Mouse (Mus musculus) liver, embryonic 14 days (tissue): ENCODE results near the gene Gm21985. TPM values are rescaled to one million over a fixed set of nuclear protein-coding genes. Genes with fewer than 3 reads are reported as not detected.

Source experiments
- polyA plus RNA-seq: library from polyadenylated mRNA; depleted of rRNA; stranded (reverse); fragments of >200 nt; gene quantifications from 2 replicates; pipeline ENCODE4 v1.2.3, GENCODE M21; 2012; rRNA removed

Gm21985 gene
- polyA plus RNA-seq = 0.01 TPM in 1 of 2 replicates, not detected in the other

DNA sequence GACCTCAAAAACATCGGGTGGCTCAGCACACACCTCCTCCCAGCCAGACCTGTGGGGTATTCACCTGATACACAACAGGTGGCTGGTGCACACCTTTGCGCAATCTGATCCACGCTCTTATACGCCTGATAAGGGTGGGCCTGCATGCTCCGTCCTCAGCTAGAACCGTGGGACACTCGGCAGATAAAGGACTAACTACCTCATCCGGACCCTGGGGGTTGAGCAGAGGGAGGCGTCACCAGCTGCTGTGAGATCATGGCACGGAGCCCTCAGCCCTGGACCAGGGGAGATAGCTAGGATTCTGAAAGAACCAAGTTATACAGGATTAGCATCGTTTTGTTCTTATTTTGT is at the start of gene Gm21985:
Gene Gm21985 (plus strand): TSS at position 73 of the 351 bp plus-strand sequence.

DNA sequence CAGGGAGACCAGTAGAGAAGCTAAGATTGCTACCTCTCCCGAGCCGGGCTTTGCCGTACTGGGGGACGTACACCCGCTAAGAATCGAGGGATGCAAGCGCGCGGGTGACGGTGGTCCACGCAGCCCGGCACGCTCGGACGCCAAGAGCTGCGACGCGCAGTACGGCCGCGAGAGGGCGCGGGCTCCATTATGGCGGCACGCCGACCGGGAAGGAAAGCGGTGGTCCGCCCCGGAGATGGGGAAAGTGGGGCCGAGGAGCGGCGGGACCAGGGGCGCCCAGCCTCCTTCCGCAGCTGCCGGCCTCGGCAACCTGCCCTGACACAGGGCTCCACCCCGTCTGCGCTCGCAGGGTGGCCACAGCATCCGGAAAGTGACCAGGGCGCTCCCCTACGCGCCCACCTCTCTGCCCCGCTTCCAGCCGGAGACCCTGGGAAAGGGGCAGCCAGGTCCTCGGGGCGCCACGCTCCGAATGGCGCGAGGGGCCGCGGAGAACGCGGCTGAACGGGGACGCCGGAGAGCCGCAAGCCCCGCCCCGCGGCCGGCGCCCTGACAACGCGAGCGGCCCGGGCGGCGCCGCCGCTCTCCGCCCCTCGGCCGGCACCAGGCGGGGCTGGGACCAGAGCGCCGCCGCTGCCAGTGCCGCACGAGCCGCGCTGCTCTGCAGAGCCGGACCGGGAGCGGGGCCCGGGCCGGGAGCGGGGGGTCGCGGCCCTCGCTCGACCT is 26.7 kb upstream of the Gm21985 start, which contains the start of gene Lpcat4:
Gene Lpcat4 (plus strand): TSS at position 257 of the 723 bp plus-strand sequence.

DNA sequence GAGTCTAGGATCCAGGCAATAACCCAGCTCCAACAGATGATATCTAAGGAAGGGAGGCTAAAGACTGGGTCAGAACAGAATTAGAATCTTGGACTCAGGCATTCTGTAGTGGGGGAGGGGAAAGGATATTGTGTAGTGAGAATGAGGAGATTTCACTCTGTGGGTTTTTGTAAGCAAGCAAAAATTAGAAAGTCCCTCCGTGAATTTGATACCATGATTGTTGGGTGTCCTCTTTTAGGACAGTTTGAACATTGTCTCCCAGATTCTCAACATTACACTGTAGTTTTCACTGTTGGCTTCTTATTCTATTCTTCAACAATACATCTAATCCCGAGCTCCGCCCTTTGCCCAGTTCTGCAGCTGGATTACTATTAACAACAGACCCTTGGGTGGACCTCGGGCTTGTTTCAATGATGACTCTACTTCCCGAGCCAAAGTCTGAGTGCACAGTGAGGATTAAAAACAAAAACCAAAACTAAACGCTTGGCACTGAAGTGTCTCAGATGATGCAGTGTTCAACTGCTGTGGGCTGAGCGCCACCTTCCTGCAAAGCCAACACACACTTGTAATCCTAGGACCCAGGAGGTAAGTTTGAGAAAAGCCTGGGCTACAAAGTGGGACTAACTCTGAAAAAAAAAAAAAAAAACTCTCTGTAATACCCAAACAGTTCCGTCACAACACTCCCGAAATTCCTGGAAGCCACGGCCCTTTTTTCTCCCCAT is 6.7 kb upstream of the Gm21985 start, which contains the start of gene Nutm1:
Gene Nutm1 (minus strand): TSS at position 51 of the 722 bp plus-strand sequence.

DNA sequence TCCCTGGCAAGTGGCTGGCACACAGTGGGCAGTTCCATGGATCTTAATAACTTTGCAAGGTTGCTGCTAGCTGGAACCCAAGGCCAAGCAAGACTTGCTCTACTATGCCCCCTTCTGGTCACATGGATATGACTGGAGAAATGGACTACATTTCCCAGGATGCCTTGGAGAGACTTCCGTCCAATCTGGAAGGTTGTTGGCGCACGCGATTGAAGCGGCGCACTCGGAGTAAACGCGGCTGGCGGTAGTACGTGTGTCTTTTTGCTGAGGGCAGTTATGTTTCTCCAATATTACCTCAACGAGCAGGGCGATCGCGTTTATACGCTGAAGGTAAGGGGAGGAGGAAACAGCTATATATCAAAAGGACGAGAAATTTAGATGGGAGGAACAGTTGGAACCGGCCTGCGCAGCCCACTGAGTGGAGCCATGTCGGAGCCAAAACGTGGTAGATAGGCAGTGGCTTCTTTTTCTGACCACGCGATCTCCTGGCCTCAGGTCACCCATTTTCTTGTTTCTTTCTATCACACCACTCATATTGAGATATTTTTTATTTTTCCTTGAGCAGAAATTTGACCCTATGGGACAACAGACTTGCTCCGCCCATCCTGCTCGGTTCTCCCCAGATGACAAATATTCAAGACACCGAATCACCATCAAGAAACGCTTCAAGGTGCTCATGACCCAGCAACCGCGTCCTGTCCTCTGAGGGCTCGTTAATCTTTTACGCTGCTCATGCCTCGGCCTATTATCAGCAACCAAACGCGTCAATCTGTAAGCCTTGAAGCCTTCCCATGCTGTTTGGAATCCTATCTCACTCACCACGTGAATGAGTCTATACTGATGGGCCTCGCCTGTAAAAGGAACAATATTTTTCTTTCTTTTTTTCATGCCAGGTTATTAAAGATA is 4.1 kb upstream of the Gm21985 start, which contains the start of gene Nop10:
Gene Nop10 (plus strand): TSS at position 179 of the 906 bp plus-strand sequence.

DNA sequence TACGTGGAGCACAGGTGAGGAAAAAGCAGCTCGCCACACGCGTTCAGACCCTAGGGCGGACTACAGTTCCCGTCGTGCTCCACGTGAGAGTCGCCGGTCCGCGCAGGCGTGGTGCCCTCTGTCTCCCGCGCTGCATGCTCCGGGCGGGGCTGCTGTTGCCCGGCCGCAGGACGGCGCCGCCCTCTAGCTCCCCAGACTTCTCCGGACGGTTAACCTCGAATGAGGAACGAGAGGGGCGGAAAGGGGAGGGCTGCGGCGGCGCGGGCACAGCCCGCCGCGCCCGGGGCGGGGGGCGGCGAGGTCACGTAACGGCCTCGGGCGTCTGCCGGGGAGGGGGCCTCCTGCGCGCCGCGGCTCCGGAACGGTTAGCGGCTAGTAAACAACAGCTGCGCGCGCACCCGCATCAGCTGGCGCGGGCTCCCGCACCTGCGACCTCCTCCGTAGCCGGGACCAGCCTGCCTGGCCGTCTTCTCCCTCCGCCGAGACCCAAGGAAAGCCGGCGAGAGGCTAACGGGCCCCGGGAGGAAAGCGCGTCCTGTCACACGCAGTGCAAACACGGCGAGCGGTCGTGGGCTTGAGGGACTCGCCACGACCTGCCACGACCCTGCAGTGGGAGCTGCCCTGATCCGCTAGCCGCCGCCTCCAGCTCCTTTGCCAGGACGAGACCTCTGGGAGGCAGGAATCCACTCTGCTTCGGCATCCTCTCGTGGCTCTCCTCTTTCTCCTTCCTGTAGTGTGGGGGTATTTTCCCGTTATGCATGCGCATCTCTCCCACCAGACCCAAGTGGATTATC is 469 bp upstream of the Gm21985 start, which contains the start of gene Slc12a6:
Gene Slc12a6 (plus strand): TSS at position 378 of the 794 bp plus-strand sequence.

DNA sequence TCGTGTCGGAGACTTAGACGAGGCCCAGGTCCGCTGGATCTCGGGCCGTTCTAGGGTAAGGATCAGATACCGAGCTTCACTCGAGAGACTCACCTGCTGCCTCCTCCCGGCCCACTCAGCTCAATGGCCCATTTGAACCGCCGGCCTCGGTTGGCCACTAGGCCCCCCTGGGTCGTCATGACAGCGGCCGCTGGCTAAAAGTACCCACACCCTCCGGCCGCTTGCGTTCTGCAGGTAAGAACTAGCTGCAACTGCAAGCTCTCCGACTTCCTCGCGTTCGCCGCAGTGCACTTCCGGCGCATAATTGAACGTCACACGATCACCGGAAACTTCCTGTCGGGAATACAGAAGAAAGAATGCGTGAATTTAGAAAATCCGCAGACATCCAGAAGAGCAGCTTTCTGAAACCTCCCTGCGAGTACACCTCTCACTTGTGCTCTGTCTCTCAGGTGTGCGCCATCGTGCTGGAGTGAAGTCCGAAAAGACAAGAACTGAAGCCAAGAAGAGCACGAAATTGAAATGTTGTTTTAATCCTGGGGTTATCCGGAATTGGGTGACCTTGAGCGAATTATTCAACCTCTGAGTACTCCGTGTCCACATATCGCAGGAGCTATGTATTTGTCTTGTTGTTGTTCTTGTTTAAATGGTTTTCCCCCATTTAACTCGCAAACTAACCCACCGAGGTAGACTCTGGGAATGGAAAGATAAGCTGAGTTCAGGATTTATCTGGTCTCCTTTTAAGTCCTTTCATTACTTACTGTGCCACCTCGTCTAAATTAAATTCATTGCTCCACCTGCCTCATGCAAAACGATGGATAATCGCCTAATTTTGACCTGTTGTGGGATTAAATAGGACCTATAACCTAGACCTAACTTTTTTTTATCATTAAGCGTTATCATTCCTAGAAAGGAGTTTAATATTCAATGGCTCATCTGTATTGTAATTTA is 101.9 kb downstream of the Gm21985 start, which contains the start of gene Emc4:
Gene Emc4 (minus strand): TSS at position 302 of the 948 bp plus-strand sequence.

DNA sequence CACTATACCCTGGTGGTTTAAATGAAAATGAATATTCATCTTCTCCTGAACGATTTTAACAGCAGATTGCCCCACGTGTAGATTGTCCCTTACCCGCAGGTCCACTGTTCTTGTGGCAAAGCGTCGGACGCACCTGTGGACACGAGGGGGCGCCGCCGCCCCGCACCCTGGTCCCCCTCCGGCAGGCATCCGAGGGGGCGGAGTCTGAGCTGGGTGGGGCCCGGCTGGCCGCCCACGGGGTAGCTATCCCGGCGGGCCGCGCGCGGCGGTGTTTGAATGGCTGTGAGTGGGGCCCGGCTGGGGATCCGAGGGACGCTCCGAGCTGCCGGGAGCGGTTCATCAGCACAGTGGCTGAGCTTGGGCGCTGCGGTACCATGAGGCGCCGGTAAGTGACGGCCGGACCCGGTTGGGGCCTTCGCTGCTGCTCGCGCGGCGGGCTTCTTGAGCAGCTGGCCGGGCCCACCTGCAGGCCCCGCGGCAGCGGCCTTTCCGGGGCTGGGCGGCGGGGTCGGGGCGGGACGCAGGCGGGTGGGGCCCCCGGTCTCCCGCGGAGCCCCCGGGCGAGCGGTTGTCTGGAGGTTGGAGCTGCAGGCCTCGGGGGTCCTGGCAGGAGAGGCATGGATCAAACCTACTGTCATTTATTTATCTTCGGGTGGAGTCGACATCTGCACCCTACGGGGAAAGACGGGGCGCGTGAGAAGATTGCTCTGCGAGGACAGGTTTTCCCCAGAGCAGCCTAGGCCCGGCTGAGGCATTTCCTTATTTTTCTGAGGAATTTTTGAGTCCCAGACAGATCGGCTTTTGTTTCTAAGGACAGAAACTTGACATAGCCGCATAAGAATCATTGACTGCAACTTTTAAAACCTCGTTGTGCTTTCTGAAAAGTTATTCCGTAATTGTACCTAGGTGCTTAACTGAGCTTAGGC is 113.1 kb downstream of the Gm21985 start, which contains the start of gene Katnbl1:
Gene Katnbl1 (plus strand): TSS at position 239 of the 926 bp plus-strand sequence.

DNA sequence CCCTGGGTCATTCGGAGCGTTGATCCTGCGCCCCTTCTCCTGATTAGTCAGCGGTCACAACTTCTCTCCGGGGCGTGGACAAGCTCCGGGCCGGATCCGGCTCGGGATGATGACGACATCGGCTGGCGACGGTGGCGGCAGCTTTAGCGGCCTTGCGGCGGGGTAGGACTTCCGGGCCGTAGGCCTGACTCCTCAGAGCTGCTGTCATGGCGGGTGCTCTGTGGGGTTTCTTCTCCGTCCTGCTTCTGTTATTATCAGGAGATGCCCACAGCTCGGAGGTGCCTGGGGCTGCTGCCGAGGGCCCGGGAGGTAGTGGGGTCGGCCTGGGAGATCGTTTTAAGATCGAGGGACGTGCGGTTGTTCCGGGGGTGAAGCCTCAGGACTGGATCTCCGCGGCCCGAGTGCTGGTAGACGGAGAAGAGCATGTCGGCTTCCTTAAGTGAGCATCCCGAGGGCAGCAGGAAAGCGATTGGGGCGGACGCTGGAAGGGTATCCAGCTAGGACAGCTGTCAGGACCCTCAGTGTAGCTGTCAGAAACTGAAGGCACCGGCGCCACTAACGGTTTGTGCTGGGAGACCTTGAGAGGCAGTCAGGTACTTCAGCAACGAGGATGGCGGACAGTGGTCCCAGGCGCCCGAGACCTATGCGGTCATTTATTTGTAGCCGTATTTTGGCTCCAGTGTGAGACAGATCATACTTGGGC is 188.9 kb downstream of the Gm21985 start, which contains the start of gene Emc7:
Gene Emc7 (plus strand): TSS at position 136 of the 703 bp plus-strand sequence.

Other genes with a start within 250 kb of the Gm21985 start
- not detected in 2 replicates for gene Olfr1311, start 241.9 kb upstream of the Gm21985 start, polyA plus RNA-seq
- gene Olfr1312, start 216.1 kb upstream of the Gm21985 start, polyA plus RNA-seq = not detected in 2 replicates
- gene Olfr1313, start 188.5 kb upstream of the Gm21985 start, polyA plus RNA-seq = not detected in 2 replicates
- not detected in 2 replicates for gene Olfr1314, start 169.5 kb upstream of the Gm21985 start, polyA plus RNA-seq
- gene Olfr1315-ps1, start 150.9 kb upstream of the Gm21985 start, polyA plus RNA-seq = not detected in 2 replicates
- not detected in 2 replicates for gene Olfr1316, start 131.3 kb upstream of the Gm21985 start, polyA plus RNA-seq
- gene Olfr1317, start 126.0 kb upstream of the Gm21985 start, polyA plus RNA-seq = not detected in 2 replicates
- gene Olfr1318, start 112.1 kb upstream of the Gm21985 start, polyA plus RNA-seq = not detected in 2 replicates
- 2.4 and 3.2 TPM in 2 replicates for gene Lpcat4, start 26.8 kb upstream of the Gm21985 start, polyA plus RNA-seq
- gene Nutm1, start 7.0 kb upstream of the Gm21985 start, polyA plus RNA-seq = not detected in 2 replicates
- 80.4 and 90.1 TPM in 2 replicates for gene Nop10, start 4.4 kb upstream of the Gm21985 start, polyA plus RNA-seq
- gene Slc12a6, start 489 bp upstream of the Gm21985 start, polyA plus RNA-seq = 9.9 and 10.4 TPM in 2 replicates
- 25.5 and 28.4 TPM in 2 replicates for gene Emc4, start 101.7 kb downstream of the Gm21985 start, polyA plus RNA-seq
- 7.2 and 8.5 TPM in 2 replicates for gene Katnbl1, start 112.9 kb downstream of the Gm21985 start, polyA plus RNA-seq
- 5.9 and 6.6 TPM in 2 replicates for gene Emc7, start 188.7 kb downstream of the Gm21985 start, polyA plus RNA-seq
- gene Chrm5, start 214.5 kb downstream of the Gm21985 start, polyA plus RNA-seq = not detected in 2 replicates
- gene Aven, start 226.7 kb downstream of the Gm21985 start, polyA plus RNA-seq = 8.8 and 9.6 TPM in 2 replicates